Mouse (Mus musculus) layer of hippocampus, postnatal 10 days (tissue): ENCODE measurements at regions not wholly inside any gene's neighbourhood (a gene's known extent, or its start where the extent isn't known, plus 50 kb on each side); places are given as distances from the start of the nearest gene placed in this dataset.
A peak's percentile ranks its signal among the peaks of the same experiment; 100 is the strongest.

ENCODE experiments used
- DNase-seq, 2 experiments: peaks; one replicate each; pipeline ENCODE4 v3.0.0; 2021; ENCODE audit warnings: low spot score in 2 of 2

GRCm38 (mm10) chr13:42358588-42358987, 57.3 kb downstream of the Edn1 start:
- DNase-seq: no peak

GRCm38 (mm10) chr13:42367655-42368554, 66.6 kb downstream of the Edn1 start:
- no peak for DNase-seq

- no peak for DNase-seq
Observed at GRCm38 (mm10) chr13:42369826-42370225, 68.5 kb downstream of the Edn1 start.

GRCm38 (mm10) chr13:42372201-42372600, 70.9 kb downstream of the Edn1 start:
- no peak for DNase-seq

- DNase-seq: peak; percentile 4 to 13
Observed at GRCm38 (mm10) chr13:42374181-42374596, 72.9 kb downstream of the Edn1 start.

GRCm38 (mm10) chr13:42379675-42380074, 78.4 kb downstream of the Edn1 start:
- DNase-seq: no peak

GRCm38 (mm10) chr13:42383099-42383498, 81.8 kb downstream of the Edn1 start:
- DNase-seq: no peak

GRCm38 (mm10) chr13:42390389-42390788, 89.1 kb downstream of the Edn1 start:
- DNase-seq: no peak

GRCm38 (mm10) chr13:42391330-42392005, 90.2 kb downstream of the Edn1 start:
- DNase-seq: no peak

- DNase-seq: no peak
Observed at GRCm38 (mm10) chr13:42392701-42393100, 91.4 kb downstream of the Edn1 start.

- no peak for DNase-seq
Observed at GRCm38 (mm10) chr13:42394572-42394971, 93.3 kb downstream of the Edn1 start.

GRCm38 (mm10) chr13:42401513-42401912, 100.2 kb downstream of the Edn1 start:
- no peak for DNase-seq

GRCm38 (mm10) chr13:42403231-42404020, 102.2 kb downstream of the Edn1 start:
- DNase-seq: peak; percentile 25 to 40

GRCm38 (mm10) chr13:42412652-42413282, 111.5 kb downstream of the Edn1 start:
- DNase-seq: no peak

- no peak for DNase-seq
Observed at GRCm38 (mm10) chr13:42446921-42447320, 145.6 kb downstream of the Edn1 start.

- DNase-seq: no peak
Observed at GRCm38 (mm10) chr13:42453665-42454064, 152.4 kb downstream of the Edn1 start.

GRCm38 (mm10) chr13:42459892-42460291, 158.6 kb downstream of the Edn1 start:
- DNase-seq: no peak

- DNase-seq: no peak
Observed at GRCm38 (mm10) chr13:42478825-42479224, 177.5 kb downstream of the Edn1 start.

- DNase-seq: no peak
Observed at GRCm38 (mm10) chr13:42490956-42491680, 189.3 kb upstream of the Phactr1 start.

GRCm38 (mm10) chr13:42494371-42494770, 186.1 kb upstream of the Phactr1 start:
- DNase-seq: no peak
